In genomic region chr17:29425345-29425744, GRCm38 (mm10) we compare ENCODE assay signal across 23 mouse cellular contexts.
A peak's percentile ranks its signal among the peaks of the same experiment; 100 is the strongest.
DNase-seq lines count a peak whose midpoint lies in the region; ATAC-seq and TF ChIP-seq lines count a peak whose summit lies in the region.
"Had no signal": no experiment of that assay in that cellular context is flagged by ENCODE, and none has a peak within 500 bp of the region (broad histone marks: within the 10 kb centered on the region; RNA-seq: fewer than 3 reads in every experiment).

No protein-coding gene starts in this region.

- peaks cover 4% of the 10 kb centered on the region for H3K4me1 ChIP-seq in heart, adult 2 months (ENCODE audit: control insufficient read depth, insufficient read depth, low read length)
- H3K4me1 ChIP-seq in liver, adult 2 months (ENCODE audit: control insufficient read depth, insufficient read depth, low read length), result peaks cover 11% of the 10 kb centered on the region
- peaks cover 14% of the 10 kb centered on the region for H3K4me1 ChIP-seq in liver, embryonic 11.5 days (replicated peaks; ENCODE audit: control insufficient read depth, insufficient read depth, low read length)
- H3K4me1 ChIP-seq in stomach, postnatal 0 days (replicated peaks; ENCODE audit: control insufficient read depth, insufficient read depth), result no peaks in the 10 kb centered on the region; the same call in 1 of the 2 replicates
- H3K4me1 ChIP-seq: forebrain, embryonic 12.5 days had no signal

- TF ChIP-seq CTCF in heart, adult 2 months (IDR thresholded peaks at IDR 0.05), result no peak
- TF ChIP-seq CTCF in liver, adult 2 months (IDR thresholded peaks at IDR 0.05; ENCODE audit: low read depth, low read length), result no peak
- TF ChIP-seq CTCF in stomach, postnatal 0 days (IDR thresholded peaks at IDR 0.05; ENCODE audit: low read depth), result no peak

- no peak for TF ChIP-seq EP300 in heart, adult 2 months (IDR thresholded peaks at IDR 0.05; ENCODE audit: insufficient read depth, low read depth, low read length)
- TF ChIP-seq EP300 in stomach, postnatal 0 days (optimal IDR thresholded peaks at IDR 0.05), result peak; percentile 68

- H3K27me3 ChIP-seq in heart, adult 2 months (ENCODE audit: control insufficient read depth, insufficient read depth, low read length), result no peaks in the 10 kb centered on the region
- H3K27me3 ChIP-seq in liver, adult 2 months (ENCODE audit: control insufficient read depth, insufficient read depth, low read length), result no peaks in the 10 kb centered on the region
- H3K27me3 ChIP-seq in liver, embryonic 11.5 days (replicated peaks; ENCODE audit: control insufficient read depth, insufficient read depth, low read length), result no peaks in the 10 kb centered on the region
- no peaks in the 10 kb centered on the region for H3K27me3 ChIP-seq in stomach, postnatal 0 days (ENCODE audit: control insufficient read depth, insufficient read depth, low read length)
- H3K27me3 ChIP-seq: embryonic facial prominence, embryonic 12.5 days; embryonic facial prominence, embryonic 15.5 days; forebrain, embryonic 12.5 days had no signal

- no peak for ATAC-seq in liver, embryonic 11.5 days (replicated peaks; ENCODE audit: low FRiP score)
- ATAC-seq in stomach, postnatal 0 days (ENCODE audit: low FRiP score, low TSS enrichment), result peak; percentile 43; the same call in 1 of the 2 replicates
- ATAC-seq: forebrain, embryonic 14.5 days; forebrain, embryonic 16.5 days had no signal

- H3K9ac ChIP-seq in heart, adult 2 months (ENCODE audit: low read depth, low read length), result no peak overlapping the region
- no peak overlapping the region for H3K9ac ChIP-seq in liver, adult 2 months (ENCODE audit: low read depth, low read length)
- no peak overlapping the region for H3K9ac ChIP-seq in liver, embryonic 11.5 days (ENCODE audit: low read depth, low read length)
- H3K9ac ChIP-seq in stomach, postnatal 0 days (ENCODE audit: low read length), result no peak overlapping the region
- H3K9ac ChIP-seq: embryonic facial prominence, embryonic 12.5 days; embryonic facial prominence, embryonic 15.5 days; forebrain, embryonic 12.5 days had no signal

- no peak overlapping the region for H3K27ac ChIP-seq in heart, adult 2 months
- no peak overlapping the region for H3K27ac ChIP-seq in liver, adult 2 months (replicated peaks; ENCODE audit: insufficient read depth, low read depth, low read length)
- H3K27ac ChIP-seq in liver, embryonic 11.5 days (ENCODE audit: low read depth, low read length), result no peak overlapping the region
- no peak overlapping the region for H3K27ac ChIP-seq in stomach, postnatal 0 days (replicated peaks)
- H3K27ac ChIP-seq: embryonic facial prominence, embryonic 12.5 days; embryonic facial prominence, embryonic 15.5 days; forebrain, embryonic 10.5 days; forebrain, embryonic 12.5 days had no signal

- no peak overlapping the region for H3K4me2 ChIP-seq in liver, embryonic 11.5 days
- no peak overlapping the region for H3K4me2 ChIP-seq in stomach, postnatal 0 days (replicated peaks; ENCODE audit: low read depth)
- H3K4me2 ChIP-seq: embryonic facial prominence, embryonic 12.5 days; embryonic facial prominence, embryonic 15.5 days; forebrain, embryonic 12.5 days had no signal

- DNase-seq in adrenal gland, postnatal 14 days, result peak; percentile 41
- DNase-seq in adrenal gland, adult 18-20 months (ENCODE audit: low spot score in 2 of 2), result no peak
- DNase-seq in heart, adult 11 months, result peak; percentile 85
- DNase-seq in heart, adult 2 months, result no peak
- DNase-seq in liver, adult 2 months (ENCODE audit: extremely low read depth, low read depth, low spot score), result peak; percentile 83
- no peak for DNase-seq in liver, embryonic 11.5 days (ENCODE audit: low spot score)
- no peak for DNase-seq in stomach, postnatal 0 days (ENCODE audit: low spot score)
- DNase-seq in kidney, adult 18-20 months, result no peak
- DNase-seq: adrenal gland, postnatal 25 days; cerebellum, adult 11 months; cerebellum, adult 18-20 months; cerebellum, adult 8-10 months; cerebellum, adult 9-11 months; cerebellum, postnatal 14 days; cerebellum, postnatal 36 days; embryo, embryonic 11 days had no signal

- intact Hi-C loops in heart, adult 2 months (cut with DNase I), result no loop called here

- H3K9me3 ChIP-seq in liver, embryonic 11.5 days (ENCODE audit: control insufficient read depth, low read length), result no peaks in the 10 kb centered on the region
- H3K9me3 ChIP-seq in stomach, postnatal 0 days (ENCODE audit: control insufficient read depth, low read length), result no peaks in the 10 kb centered on the region
- H3K9me3 ChIP-seq: embryonic facial prominence, embryonic 12.5 days; embryonic facial prominence, embryonic 15.5 days; forebrain, embryonic 10.5 days; forebrain, embryonic 12.5 days had no signal

- 86% methylated on average over 9 of the region's 9 CpGs for WGBS in heart, adult 2 months
- 52% methylated on average over 9 of the region's 9 CpGs for WGBS in liver, adult 2 months
- 77% methylated on average over 9 of the region's 9 CpGs for WGBS in liver, embryonic 11.5 days
- WGBS in stomach, postnatal 0 days, result 63% methylated on average over 9 of the region's 9 CpGs

- no peak for TF ChIP-seq POLR2A in heart, adult 2 months (IDR thresholded peaks at IDR 0.05; ENCODE audit: insufficient read depth, low read depth, low read length)
- no peak for TF ChIP-seq POLR2A in liver, adult 2 months (IDR thresholded peaks at IDR 0.05; ENCODE audit: extremely low read depth, insufficient read depth, low read length)

- H3K79me2 ChIP-seq in heart, adult 2 months (replicated peaks; ENCODE audit: control insufficient read depth, insufficient read depth, low read length), result no peaks in the 10 kb centered on the region
- H3K79me2 ChIP-seq in liver, adult 2 months (ENCODE audit: control insufficient read depth, insufficient read depth, low read length), result no peaks in the 10 kb centered on the region

- H3K36me3 ChIP-seq in heart, adult 2 months (ENCODE audit: control insufficient read depth, insufficient read depth, low read length), result no peaks in the 10 kb centered on the region
- H3K36me3 ChIP-seq in liver, adult 2 months (ENCODE audit: control insufficient read depth, insufficient read depth, low read length), result no peaks in the 10 kb centered on the region
- H3K36me3 ChIP-seq in liver, embryonic 11.5 days (ENCODE audit: control insufficient read depth, insufficient read depth, low read length), result no peaks in the 10 kb centered on the region
- H3K36me3 ChIP-seq in stomach, postnatal 0 days (ENCODE audit: control insufficient read depth, insufficient read depth, low read length), result no peaks in the 10 kb centered on the region
- H3K36me3 ChIP-seq: embryonic facial prominence, embryonic 12.5 days; embryonic facial prominence, embryonic 15.5 days; forebrain, embryonic 10.5 days; forebrain, embryonic 12.5 days had no signal

- H3K4me3 ChIP-seq in heart, adult 2 months, result no peak overlapping the region
- no peak overlapping the region for H3K4me3 ChIP-seq in liver, adult 2 months (ENCODE audit: insufficient read depth, low read depth, low read length)
- no peak overlapping the region for H3K4me3 ChIP-seq in liver, embryonic 11.5 days (ENCODE audit: low read depth, low read length)
- no peak overlapping the region for H3K4me3 ChIP-seq in stomach, postnatal 0 days (ENCODE audit: low read depth, low read length)
- H3K4me3 ChIP-seq: embryonic facial prominence, embryonic 12.5 days; embryonic facial prominence, embryonic 15.5 days; erythroblast, embryonic 14.5 days; forebrain, embryonic 10.5 days; forebrain, embryonic 12.5 days had no signal

Comparison
In these comparisons a context has a peak if more than half of its experiments do, and no peak if none do; other contexts are left out.
1. DNase-seq: peak in adrenal gland, postnatal 14 days (single experiment), heart, adult 11 months (single experiment) and liver, adult 2 months (single experiment); none in adrenal gland, adult 18-20 months (0 of 2), heart, adult 2 months (0 of 2), liver, embryonic 11.5 days (single experiment), stomach, postnatal 0 days (single experiment) and kidney, adult 18-20 months (single experiment).